Mouse (Mus musculus) cortical plate, adult 2 months (tissue): ENCODE data around the gene Sys1.

Source experiments
- CTCF ChIP-seq: fragments of 200-500 bp; IDR thresholded peaks from 2 replicates; pipeline ENCODE4 v1.5.1; 2011; ENCODE audit warnings: mild to moderate bottlenecking, control low read depth, low read length; ENCODE audit not compliant: insufficient read depth; ENCODE audit errors: extremely low read depth
- POLR2A ChIP-seq: fragments of 200-500 bp; IDR thresholded peaks from 2 replicates; pipeline ENCODE4 v1.6.1; 2011; ENCODE audit warnings: mild to moderate bottlenecking, low read length, control low read depth; ENCODE audit not compliant: insufficient read depth; ENCODE audit errors: extremely low read depth

DNA sequence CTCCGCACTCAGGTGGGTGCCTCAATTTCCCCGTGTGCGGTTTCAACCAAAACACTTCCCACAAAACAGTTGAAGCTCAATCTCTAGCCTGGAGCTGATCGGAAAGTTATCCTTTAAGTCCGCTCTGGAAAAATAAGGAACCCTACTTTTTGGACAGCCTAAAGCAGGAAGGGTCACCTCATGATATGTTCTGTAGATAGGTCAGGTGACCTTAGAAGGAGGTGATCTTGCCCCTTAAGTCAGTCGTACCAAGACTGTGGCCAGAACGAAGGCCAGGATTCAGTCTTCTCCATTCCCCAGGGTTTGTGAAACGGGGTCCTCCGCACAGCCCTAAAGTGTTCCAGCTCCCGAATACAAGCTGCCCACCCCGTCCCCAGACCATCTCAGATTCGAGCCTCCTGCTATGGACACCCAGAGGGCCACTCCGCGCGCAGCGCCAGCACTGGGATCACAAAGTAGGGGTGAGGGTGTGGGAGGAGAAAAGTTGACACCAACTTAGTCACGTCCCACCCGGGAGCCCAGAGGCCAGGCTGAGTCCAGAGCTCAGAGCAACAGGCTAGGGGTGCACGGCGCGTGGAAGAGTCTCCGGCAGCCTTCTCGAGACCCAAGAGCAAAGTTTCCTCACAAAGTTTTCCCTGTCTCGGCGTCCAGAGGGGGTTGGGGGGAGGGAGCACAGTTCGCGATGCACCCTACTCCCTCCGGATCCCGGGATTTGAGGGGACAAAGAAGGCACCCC, 14.3 kb upstream of the Sys1 start:
- TF ChIP-seq POLR2A: no peak
- TF ChIP-seq CTCF: no peak
